Mouse (Mus musculus) heart, postnatal 4 days (tissue): ENCODE data around the gene Drd4. TPM values are rescaled to one million over a fixed set of nuclear protein-coding genes. Genes with fewer than 3 reads are reported as not detected.
"Not testable (repeated sequence)": the region's sequence is repeated elsewhere in the genome, so short reads cannot be mapped to it uniquely, and the experiment has no call there.

Source experiments
- DNase-seq: peaks from one replicate; pipeline ENCODE4 v3.0.0; 2021
- total RNA-seq, 2 experiments: library from RNA; stranded (reverse); gene quantifications; 2 replicates each; pipeline ENCODE4 v1.2.3; 2021

Drd4 gene
- not detected for total RNA-seq

GRCm38 (mm10) chr7:141291921-141292582 is at the start of gene Drd4:
Drd4 (plus strand) TSS chr7:141292006.
- peak; percentile 24 for DNase-seq

GRCm38 (mm10) chr7:141250486-141250885 is 41.3 kb upstream of the Drd4 start:
- DNase-seq, result not testable (repeated sequence)

GRCm38 (mm10) chr7:141256159-141256558 is 35.6 kb upstream of the Drd4 start:
- DNase-seq, result no peak

GRCm38 (mm10) chr7:141261480-141261879 is 30.3 kb upstream of the Drd4 start:
- DNase-seq, result no peak

- peak; percentile 8 for DNase-seq
These were observed 28.2 kb upstream of the Drd4 start for GRCm38 (mm10) chr7:141263640-141264039.

GRCm38 (mm10) chr7:141264041-141264700 is 27.6 kb upstream of the Drd4 start:
- DNase-seq, result no peak

GRCm38 (mm10) chr7:141264761-141265410 is 26.9 kb upstream of the Drd4 start:
- peak; percentile 55 for DNase-seq

GRCm38 (mm10) chr7:141265411-141265738 is 26.4 kb upstream of the Drd4 start:
- DNase-seq, result no peak

- DNase-seq, result peak; percentile 65
These were observed 25.9 kb upstream of the Drd4 start, which contains the start of gene Irf7 for GRCm38 (mm10) chr7:141265739-141266561. Irf7 (minus strand) TSS chr7:141266481.

GRCm38 (mm10) chr7:141268466-141269272 is 23.1 kb upstream of the Drd4 start:
- peak; percentile 10 for DNase-seq

GRCm38 (mm10) chr7:141269273-141269545 is 22.6 kb upstream of the Drd4 start:
- no peak for DNase-seq

- no peak for DNase-seq
These were observed 21.2 kb upstream of the Drd4 start for GRCm38 (mm10) chr7:141270631-141271030.

- no peak for DNase-seq
These were observed 16.4 kb upstream of the Drd4 start for GRCm38 (mm10) chr7:141275356-141275755.

- DNase-seq, result peak; percentile 11
These were observed 15.3 kb upstream of the Drd4 start, which contains the start of gene Cdhr5 for GRCm38 (mm10) chr7:141276546-141276945. Cdhr5 (minus strand) TSS chr7:141276786.

GRCm38 (mm10) chr7:141277701-141278678 is 13.8 kb upstream of the Drd4 start:
- DNase-seq, result peak; percentile 17

- peak; percentile 37 for DNase-seq
These were observed 12.8 kb upstream of the Drd4 start, which contains the start of gene Sct for GRCm38 (mm10) chr7:141278766-141279590. Sct (minus strand) TSS chr7:141279133.

- no peak for DNase-seq
These were observed 10.4 kb upstream of the Drd4 start for GRCm38 (mm10) chr7:141281442-141281841.

- no peak for DNase-seq
These were observed 9.1 kb upstream of the Drd4 start for GRCm38 (mm10) chr7:141282756-141283155.

GRCm38 (mm10) chr7:141288042-141288441 is 3.8 kb upstream of the Drd4 start:
- no peak for DNase-seq
